Mouse (Mus musculus) 3T3-L1 (cell line): ENCODE measurements at regions not wholly inside any gene's neighbourhood (a gene's known extent, or its start where the extent isn't known, plus 50 kb on each side); places are given as distances from the start of the nearest gene placed in this dataset.

Source experiments
- DNase-seq: peaks from one replicate; pipeline ENCODE4 v3.0.0-alpha.2; 2015; ENCODE audit warnings: low read depth, low spot score

GRCm38 (mm10) chr19:57541693-57542314 is 69.0 kb upstream of the Atrnl1 start:
- no peak for DNase-seq

- no peak for DNase-seq
These were observed 68.3 kb upstream of the Atrnl1 start for GRCm38 (mm10) chr19:57542506-57542905.

GRCm38 (mm10) chr19:57543681-57544214 is 67.1 kb upstream of the Atrnl1 start:
- peak; percentile 11 for DNase-seq

GRCm38 (mm10) chr19:57544229-57544879 is 66.5 kb upstream of the Atrnl1 start:
- no peak for DNase-seq

GRCm38 (mm10) chr19:57545071-57545470 is 65.8 kb upstream of the Atrnl1 start:
- no peak for DNase-seq

GRCm38 (mm10) chr19:57546039-57546438 is 64.8 kb upstream of the Atrnl1 start:
- DNase-seq: no peak

GRCm38 (mm10) chr19:57546519-57546918 is 64.3 kb upstream of the Atrnl1 start:
- DNase-seq: no peak

- no peak for DNase-seq
These were observed 62.7 kb upstream of the Atrnl1 start for GRCm38 (mm10) chr19:57548093-57548492.

GRCm38 (mm10) chr19:57548661-57549060 is 62.2 kb upstream of the Atrnl1 start:
- peak; percentile 14 for DNase-seq

- DNase-seq: no peak
These were observed 57.7 kb upstream of the Atrnl1 start for GRCm38 (mm10) chr19:57552964-57553740.

GRCm38 (mm10) chr19:57554086-57554485 is 56.7 kb upstream of the Atrnl1 start:
- DNase-seq: no peak

GRCm38 (mm10) chr19:57555313-57555712 is 55.5 kb upstream of the Atrnl1 start:
- DNase-seq: peak; percentile 39

GRCm38 (mm10) chr19:57558420-57558967 is 52.3 kb upstream of the Atrnl1 start:
- no peak for DNase-seq

GRCm38 (mm10) chr19:57560757-57561156 is 50.1 kb upstream of the Atrnl1 start:
- peak; percentile 48 for DNase-seq
